Mouse (Mus musculus): ENCODE results near the gene Elmo1. TPM values are rescaled to one million over a fixed set of nuclear protein-coding genes. Genes with fewer than 3 reads are reported as not detected.

Gene Elmo1
- polyA plus RNA-seq, 1 experiment, result not detected

DNA sequence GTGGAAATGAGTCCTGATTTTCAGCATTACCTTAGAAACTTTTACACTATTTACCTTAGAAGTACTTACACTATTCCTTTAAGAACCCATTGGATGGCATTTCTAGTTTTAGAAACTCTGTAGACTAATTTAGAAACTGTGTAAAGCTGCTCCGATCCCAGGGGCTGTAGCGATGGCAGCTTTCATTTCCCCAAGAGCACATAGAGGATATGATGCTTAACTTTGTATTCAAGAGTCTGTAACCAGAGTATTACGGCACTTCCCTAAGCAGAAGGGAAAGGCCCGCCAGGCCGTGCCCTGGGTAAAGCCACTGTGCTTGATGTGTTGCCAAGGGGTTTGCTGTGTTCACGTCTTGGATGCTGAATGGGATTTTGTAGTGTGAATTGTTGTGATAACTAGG, 222.9 kb downstream of the Elmo1 start:
- no peak for TF ChIP-seq GATA1 (IDR thresholded peaks at IDR 0.05; ENCODE audit: low read length)

DNA sequence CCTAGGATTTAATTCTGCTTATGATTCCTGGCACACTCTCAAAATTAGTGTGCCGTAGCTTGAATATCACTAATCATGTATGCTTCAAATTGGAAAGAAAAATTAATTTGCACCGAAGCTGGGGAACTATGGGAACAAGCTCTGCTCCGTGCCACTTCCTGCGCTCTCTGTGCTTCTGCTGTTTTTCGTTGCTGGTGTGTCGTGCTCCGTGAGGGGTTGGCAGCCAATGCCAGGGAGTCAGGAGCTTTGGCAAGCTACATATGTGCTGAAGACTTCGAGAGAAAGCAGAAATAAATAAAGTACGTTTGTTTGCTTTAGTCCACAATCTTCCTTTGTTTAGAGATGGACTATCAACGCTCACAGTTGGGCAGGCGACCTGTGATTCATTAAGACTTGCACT, 225.7 kb downstream of the Elmo1 start:
- TF ChIP-seq GATA1 (IDR thresholded peaks at IDR 0.05; ENCODE audit: low read length), result no peak

DNA sequence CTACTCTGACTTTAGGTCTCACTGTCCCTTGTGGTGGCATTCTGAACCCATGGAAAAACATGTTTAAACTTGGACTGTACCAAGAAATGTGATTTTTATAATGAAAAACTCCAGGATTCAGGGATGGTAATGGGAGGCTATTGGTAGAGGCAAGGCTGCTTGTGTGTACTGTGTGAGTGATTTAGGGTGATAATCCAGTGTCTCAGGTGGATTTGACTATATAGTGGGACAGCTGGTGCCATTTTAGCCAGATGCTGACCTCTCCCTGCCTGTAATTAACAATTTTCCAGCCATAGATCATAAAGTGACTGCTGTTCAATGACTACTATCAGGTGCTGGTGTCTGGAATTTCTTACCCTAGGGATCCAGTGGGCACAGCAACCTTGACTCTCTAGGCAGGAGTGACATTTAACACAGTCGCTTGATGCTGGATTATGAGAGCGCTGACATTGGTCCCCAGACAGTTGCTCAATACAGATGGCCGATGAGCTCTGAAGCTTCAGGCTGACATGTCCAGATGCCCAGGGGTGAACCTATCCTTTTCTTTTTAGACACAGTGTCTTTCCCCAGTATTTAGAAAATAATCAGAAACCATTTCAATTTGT, 228.3 kb downstream of the Elmo1 start:
- TF ChIP-seq GATA1 (IDR thresholded peaks at IDR 0.05; ENCODE audit: low read length), result no peak

DNA sequence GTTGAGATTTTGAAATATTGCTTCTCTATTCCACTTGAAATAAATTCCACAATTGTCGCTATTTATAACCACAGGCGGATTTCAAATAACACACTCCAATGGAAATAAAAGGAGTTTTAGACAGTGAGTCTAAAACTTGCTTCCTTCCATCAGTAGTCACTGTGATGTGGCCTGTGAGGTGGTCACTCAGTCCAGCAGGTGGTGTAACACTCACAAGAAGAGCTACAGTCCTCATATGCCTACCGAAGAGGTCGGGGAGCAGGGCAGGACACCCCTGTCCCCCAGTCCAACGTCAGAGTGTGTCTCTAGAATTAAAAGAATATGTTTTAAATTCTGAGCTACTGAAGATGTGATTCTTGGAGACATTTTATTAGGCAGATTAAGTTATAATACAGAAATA, 229.8 kb downstream of the Elmo1 start:
- TF ChIP-seq GATA1 (IDR thresholded peaks at IDR 0.05; ENCODE audit: low read length), result no peak

DNA sequence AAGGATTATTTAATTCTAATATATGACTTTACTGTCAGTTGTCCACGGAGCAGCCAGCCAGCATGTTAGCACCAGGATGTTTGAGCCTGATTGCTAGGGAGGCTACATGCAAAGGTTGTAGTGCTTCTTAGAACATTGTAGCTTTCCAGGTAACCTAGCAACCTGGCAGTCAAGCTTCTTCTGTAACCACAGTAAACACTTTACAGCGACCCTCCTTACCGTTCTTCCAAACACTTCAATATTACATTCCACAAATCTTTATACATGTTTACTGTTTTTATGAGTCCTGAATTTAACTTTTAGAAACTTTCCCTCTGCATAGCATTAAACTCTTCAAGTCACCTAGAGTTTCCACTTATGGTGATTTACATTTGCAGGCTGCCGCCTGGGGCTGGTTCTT, 233.1 kb downstream of the Elmo1 start:
- TF ChIP-seq GATA1 (IDR thresholded peaks at IDR 0.05; ENCODE audit: low read length), result no peak

DNA sequence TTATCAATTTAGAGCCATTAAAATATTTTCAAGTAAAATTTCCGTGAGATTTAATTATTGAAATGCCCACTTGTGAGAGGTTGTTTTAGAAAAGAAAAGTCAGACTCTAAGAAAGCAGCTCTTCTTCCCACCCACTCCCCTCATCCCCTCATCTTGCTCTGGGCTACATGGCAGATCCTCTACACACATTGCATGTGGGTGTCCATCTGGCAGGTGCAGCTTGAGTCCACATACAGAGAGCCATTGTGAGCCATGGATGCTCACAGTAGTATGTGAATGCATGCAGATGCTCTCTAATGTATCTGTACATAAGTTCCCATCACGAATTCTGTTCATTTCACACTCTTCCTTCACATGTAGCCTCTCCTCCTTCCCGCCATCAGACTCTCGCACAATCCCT, 236.7 kb downstream of the Elmo1 start:
- no peak for TF ChIP-seq GATA1 (IDR thresholded peaks at IDR 0.05; ENCODE audit: low read length)

DNA sequence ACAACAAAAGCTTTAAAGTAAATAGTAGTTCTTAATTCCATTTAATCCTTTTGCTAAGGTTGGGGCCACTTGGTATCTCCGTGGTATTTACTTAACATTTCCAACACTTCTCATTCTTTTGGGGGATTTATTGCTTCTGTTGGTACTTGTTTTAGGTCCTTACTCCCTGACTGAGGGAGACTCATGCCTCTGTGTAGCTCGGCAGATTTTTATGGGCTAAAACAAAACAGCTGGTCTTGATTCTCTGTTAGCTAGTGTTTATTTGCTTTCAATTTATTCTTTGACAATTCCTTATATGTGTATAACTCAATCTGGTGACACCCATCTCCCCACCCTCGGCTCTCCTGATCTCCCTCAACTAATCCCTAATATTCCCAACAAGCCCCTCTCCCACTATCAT, 237.6 kb downstream of the Elmo1 start:
- no peak for TF ChIP-seq GATA1 (IDR thresholded peaks at IDR 0.05; ENCODE audit: low read length)

DNA sequence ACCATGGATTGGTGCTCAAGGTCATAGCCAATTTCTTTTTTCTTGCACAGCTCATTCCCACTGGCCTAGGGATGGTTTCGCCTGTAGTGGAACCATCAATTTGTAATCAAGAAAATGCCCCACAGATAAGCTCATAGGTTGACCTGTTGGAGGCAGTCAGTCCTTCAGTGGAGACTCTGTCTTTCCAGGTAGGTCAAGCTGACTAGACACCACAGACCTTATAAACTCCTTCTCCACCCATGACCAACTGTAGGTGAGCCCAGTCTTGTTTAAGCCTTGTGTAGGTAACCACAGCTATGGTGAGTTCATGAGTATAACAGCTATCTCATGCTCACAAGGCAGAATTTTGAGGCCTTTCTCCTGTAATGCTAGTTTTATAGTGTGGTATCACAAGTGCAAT, 238.3 kb downstream of the Elmo1 start:
- no peak for TF ChIP-seq GATA1 (IDR thresholded peaks at IDR 0.05; ENCODE audit: low read length)

DNA sequence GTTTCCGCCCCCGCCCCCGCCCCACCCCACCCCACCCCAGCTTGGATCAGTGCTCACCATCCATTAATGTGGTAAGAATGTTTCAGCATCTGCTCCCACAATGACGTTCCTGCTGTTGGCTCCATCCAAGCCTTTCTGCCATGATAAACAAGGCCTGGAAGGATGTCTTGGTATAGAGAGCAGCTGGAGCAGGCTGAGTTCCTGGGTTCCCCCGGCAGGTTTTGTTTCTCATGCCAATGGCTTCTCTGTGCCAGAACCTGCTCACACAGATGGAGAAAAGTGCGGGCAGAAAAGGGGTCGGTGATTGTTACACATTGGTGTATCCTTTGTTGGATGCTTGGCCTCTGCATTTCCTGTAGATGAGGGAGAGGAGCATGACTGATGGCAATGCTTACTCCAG, 240.6 kb downstream of the Elmo1 start:
- no peak for TF ChIP-seq GATA1 (IDR thresholded peaks at IDR 0.05; ENCODE audit: low read length)

DNA sequence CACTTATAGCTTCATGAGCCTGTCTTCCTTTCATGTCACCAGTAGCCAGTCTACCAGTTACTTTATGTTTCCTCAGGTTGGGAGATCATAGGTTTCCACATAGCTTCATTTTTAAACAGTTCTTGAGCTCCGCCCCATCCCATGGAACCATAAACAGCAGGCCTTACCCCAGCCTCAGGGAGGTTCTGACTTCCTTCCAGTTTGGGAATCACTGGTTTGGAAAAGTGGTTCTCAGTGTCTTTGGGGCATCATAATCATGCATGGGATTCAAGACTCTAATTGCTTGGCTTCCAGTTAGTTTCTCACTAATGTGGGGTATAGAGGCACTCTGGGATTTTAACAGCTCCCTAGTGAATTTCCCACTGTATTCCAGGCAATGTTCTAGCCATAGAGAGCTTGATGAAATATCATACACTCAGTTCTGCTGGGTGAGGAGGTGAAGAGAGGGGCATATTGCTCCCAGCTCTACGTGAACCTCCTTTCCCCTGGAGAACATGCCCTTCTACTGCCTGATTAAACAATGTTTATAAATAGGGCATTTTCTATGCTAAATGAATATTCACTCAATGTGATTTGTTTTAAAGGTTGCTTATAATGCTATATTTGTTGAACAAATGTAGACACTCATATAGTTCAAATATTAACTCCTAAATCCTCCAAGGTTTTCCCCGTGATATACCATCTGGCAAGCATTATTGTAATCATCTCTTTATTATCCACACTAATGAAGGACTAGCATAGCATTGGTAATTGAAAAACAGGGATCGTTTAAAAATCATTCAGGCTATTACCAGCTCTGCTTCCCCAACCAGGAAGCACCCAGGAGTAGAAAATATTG, 244.9 kb downstream of the Elmo1 start:
- TF ChIP-seq GATA1 (IDR thresholded peaks at IDR 0.05; ENCODE audit: low read length), result no peak

DNA sequence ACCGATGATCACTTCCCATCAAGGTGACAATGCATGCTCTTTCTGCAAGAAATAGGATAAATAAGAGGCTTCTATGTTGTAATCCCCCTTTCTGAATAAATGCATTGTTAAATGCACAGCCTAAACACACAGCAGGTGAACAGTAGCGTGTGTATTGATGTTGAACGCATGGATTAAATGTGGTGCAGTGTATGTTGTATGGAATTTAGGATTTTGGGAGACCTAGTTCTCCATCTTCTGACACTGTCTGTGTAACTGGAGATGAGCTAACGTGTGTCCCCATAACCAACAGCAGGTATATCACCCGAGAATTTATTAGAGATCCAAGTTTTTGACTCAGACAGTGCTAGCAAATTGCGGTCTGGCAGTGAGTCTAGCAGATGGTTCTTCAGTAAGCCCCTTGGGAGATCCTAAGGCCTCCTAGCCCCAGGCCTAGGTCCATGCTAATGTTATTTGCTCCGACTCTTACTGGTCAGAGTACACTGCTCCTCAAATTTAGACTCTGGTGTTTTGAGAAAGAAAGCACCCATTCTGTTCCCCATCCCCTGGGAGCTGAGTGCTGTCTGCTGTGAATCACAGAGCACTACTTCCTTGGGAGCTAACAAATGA, 245.6 kb downstream of the Elmo1 start:
- TF ChIP-seq GATA1 (IDR thresholded peaks at IDR 0.05; ENCODE audit: low read length), result no peak

DNA sequence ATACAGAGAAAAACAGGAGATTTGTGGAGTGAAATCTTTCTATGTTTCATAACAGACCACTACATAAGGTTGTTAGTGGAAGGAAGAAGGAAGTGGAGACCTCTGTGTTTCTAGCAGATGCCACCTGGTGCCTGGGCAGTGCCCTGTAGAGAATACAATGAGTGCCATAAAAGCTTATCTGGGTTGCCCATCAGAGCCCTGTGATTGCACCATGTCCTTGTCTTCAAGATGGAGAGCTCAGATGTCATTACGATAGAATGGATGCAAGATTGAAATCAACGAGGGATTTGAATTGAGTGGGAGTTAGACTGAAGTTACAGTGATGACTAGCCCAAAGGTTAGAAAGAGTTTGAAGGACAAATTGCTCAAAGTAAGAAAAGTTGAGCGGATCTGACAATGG, 252.5 kb downstream of the Elmo1 start:
- no peak for TF ChIP-seq GATA1 (IDR thresholded peaks at IDR 0.05; ENCODE audit: low read length)

DNA sequence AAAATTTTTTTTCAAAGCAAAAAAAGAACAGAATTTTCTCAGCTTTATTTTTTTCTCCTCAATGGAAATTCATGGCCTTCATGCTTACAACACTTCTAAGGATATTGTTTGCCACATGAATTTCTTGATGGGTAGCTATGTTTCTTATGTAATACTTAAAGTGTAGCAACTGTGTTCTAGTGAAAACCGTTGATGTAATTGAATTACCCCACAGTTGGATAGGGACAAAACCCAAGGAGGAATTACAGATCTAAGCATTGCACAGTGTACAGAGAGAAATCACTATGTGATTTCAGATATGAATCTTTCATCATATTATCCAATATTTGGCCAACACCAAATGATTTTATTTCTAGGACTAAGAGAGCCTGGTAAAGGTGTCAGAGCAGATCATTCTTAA, 259.4 kb downstream of the Elmo1 start:
- TF ChIP-seq GATA1 (IDR thresholded peaks at IDR 0.05; ENCODE audit: low read length), result no peak

DNA sequence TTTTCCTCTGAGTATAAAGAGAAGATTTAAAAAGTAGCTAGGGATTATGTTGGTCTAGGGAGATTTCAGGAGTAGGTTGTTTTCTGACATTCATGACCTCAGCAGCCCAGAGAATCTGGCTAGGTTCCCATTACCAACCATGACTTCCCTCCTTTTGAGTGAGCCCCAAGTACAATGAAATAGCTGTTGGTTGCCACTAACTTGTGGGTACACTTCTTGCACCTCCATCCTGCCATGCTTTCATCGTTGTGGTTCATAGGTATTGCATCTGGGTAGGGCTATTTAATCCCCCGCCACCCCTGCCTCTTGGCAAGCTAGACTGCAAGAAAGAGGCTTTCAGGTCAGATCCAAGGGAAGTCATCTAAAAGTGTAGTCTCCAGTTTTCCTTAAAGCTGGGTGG, 262.2 kb downstream of the Elmo1 start:
- TF ChIP-seq GATA1 (IDR thresholded peaks at IDR 0.05; ENCODE audit: low read length), result no peak

DNA sequence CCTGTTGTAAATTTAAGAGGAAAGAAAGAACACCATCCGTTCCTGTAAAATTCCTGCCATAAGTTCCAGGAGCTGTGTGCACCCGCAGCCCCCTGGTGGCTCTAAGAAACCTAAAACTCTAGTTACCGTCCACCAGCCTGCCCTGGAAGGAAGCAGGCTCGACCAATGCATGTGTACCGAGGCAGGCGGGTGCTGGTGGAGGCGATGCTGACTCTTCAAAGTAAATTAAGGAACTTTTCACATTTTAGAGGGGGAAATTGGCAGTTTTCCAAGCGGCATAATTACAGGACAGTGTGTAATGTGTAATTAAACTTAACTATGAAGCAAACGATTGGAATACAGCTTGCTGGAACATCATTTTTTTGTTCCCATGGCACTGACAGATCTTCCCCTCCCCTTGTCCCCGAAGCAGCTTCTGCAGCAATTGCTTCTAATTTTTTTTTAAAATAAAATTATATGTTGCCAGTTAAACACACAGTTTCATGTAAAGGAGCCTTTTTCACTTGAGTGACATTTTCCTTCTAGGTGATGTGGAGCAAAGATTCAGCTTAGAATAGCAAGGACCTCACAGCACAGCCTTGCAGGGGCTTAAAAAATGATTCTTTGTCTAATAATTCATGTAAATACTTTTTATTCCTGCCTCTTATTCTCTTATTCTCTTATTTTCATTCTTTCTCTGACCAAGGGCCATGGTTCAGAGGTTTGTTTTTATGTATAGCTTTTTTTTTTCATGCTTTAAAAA, 263.6 kb downstream of the Elmo1 start:
- TF ChIP-seq GATA1 (IDR thresholded peaks at IDR 0.05; ENCODE audit: low read length), result no peak

DNA sequence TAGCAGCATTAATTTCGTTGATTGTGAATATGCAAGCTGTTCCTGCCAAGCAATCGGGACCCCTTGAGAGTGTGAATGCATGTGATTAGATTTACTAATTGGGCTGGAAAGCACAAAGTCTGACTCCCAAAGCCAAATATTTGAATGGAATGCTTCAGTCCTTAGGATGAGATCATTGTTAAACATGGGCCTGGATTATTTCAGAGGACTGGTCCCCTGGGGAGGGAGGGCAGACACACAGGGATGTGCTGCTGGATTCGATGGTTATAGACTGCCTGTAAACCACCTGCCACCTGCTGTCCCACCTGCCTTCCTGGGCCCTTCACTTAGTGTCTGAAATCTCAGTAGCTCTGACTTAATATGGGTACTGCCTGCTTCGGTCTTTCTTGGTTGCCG, 264.2 kb downstream of the Elmo1 start:
- TF ChIP-seq GATA1 (IDR thresholded peaks at IDR 0.05; ENCODE audit: low read length), result no peak
